Mouse (Mus musculus): ENCODE data around the gene Nemp1. TPM values are rescaled to one million over a fixed set of nuclear protein-coding genes. Genes with fewer than 3 reads are reported as not detected.

Gene Nemp1
- polyA plus RNA-seq, 1 experiment from 2014 or later: 7.8 TPM

GRCm38 (mm10) chr10:127677591-127678336, 11.1 kb downstream of the Nemp1 start:
- Histone ChIP-seq H3K27me3 (replicated peaks) (no peaks in the 10 kb centered on the region), H3K36me3 (no peaks in the 10 kb centered on the region), H3K4me3 (replicated peaks) (peak overlapping the region; percentile 67), H3K9me3 (no peaks in the 10 kb centered on the region), H3K9ac (peak overlapping the region; percentile 49), H3K4me1 (peaks cover 7% of the 10 kb centered on the region; the same call in 1 of the 2 replicates), H3K27ac (0 out of 2 replicates have a peak overlapping the region, but pooled peaks have one; percentile 49), H3K4me2 (peak overlapping the region; percentile 91)
- no peak for ATAC-seq (ENCODE audit: insufficient read depth, low FRiP score, low read depth)
- WGBS: 9% methylated on average over 14 of the region's 14 CpGs

GRCm38 (mm10) chr10:127679208-127679607, 12.5 kb downstream of the Nemp1 start:
- ATAC-seq (ENCODE audit: insufficient read depth, low FRiP score, low read depth): no peak
- WGBS: 82% methylated on average over 1 of the region's 1 CpGs
- no peaks in the 10 kb centered on the region for H3K36me3 ChIP-seq

DNA sequence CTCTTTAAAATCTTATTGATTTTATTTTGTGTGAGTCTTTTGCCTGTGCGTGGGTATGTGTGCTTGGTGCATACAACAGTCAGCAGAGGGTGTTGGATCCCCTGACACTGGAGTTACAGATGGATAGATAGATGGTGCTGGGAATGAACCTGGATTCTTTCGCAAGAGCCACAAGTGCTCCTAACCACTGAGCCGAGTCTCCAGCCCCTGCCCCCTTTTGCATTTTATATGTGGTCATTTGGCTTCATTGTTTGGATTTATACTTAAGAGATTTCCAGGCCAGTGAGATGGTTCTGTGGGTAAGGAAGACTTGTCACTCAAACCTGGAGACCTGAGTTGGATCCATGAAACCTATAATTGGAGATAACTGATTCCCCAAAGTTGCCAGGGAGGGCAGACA, 13.2 kb downstream of the Nemp1 start:
- H3K27me3 ChIP-seq (replicated peaks): no peaks in the 10 kb centered on the region
- ATAC-seq (ENCODE audit: insufficient read depth, low FRiP score, low read depth): no peak
- H3K9ac ChIP-seq: no peak overlapping the region
- H3K27ac ChIP-seq: no peak overlapping the region
- whole genome bisulfite sequencing: 87% methylated on average over 3 of the region's 3 CpGs
- no peaks in the 10 kb centered on the region for H3K9me3 ChIP-seq
- H3K4me3 ChIP-seq (replicated peaks): no peak overlapping the region
- H3K4me1 ChIP-seq: peaks cover 6% of the 10 kb centered on the region; the same call in 1 of the 2 replicates
- no peak overlapping the region for H3K4me2 ChIP-seq
- H3K36me3 ChIP-seq: no peaks in the 10 kb centered on the region

More at GRCm38 (mm10) chr10:127679208-127679607, 12.5 kb downstream of the Nemp1 start:
- Histone ChIP-seq H3K4me2 (no peak overlapping the region), H3K27ac (no peak overlapping the region), H3K4me1 (peaks cover 7% of the 10 kb centered on the region; the same call in 1 of the 2 replicates), H3K4me3 (replicated peaks) (no peak overlapping the region), H3K27me3 (replicated peaks) (no peaks in the 10 kb centered on the region), H3K9ac (no peak overlapping the region), H3K9me3 (no peaks in the 10 kb centered on the region)

DNA sequence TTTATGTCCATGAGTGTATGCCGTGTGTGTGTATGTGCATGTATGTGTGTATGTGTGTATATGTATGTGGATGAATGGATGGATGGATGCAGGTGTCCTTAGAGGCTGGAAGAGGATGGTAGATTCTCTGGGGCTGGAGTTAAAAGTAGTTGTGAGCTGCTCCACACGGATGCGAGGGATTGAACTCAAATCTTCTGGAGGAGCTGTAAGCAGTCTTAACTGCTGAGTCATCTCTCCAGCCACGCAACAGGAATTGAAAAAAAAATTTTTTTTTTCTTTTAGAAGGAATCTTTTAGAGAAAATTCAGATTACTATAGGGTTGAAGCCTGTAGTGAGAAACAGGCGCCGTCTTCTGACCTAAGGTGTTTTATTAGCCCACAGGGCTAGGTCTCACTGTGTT, 16.2 kb downstream of the Nemp1 start:
- WGBS: 81% methylated on average over 6 of the region's 6 CpGs
- no peaks in the 10 kb centered on the region for H3K27me3 ChIP-seq (replicated peaks)

GRCm38 (mm10) chr10:127691053-127691452, 24.4 kb downstream of the Nemp1 start:
- Histone ChIP-seq H3K27ac (no peak overlapping the region), H3K36me3 (peaks cover 26% of the 10 kb centered on the region), H3K9ac (no peak overlapping the region), H3K9me3 (no peaks in the 10 kb centered on the region), H3K4me2 (no peak overlapping the region), H3K4me1 (no peaks in the 10 kb centered on the region), H3K27me3 (replicated peaks) (no peaks in the 10 kb centered on the region), H3K4me3 (replicated peaks) (no peak overlapping the region)
- no peak for ATAC-seq (ENCODE audit: insufficient read depth, low FRiP score, low read depth)
- WGBS: 18% methylated on average over 1 of the region's 1 CpGs

More for the DNA sequence above, 16.2 kb downstream of the Nemp1 start:
- H3K9me3 ChIP-seq: no peaks in the 10 kb centered on the region
- no peak overlapping the region for H3K9ac ChIP-seq
- H3K27ac ChIP-seq: no peak overlapping the region
- no peaks in the 10 kb centered on the region for H3K36me3 ChIP-seq
- ATAC-seq (ENCODE audit: insufficient read depth, low FRiP score, low read depth): no peak
- H3K4me1 ChIP-seq: no peaks in the 10 kb centered on the region
- H3K4me3 ChIP-seq (replicated peaks): no peak overlapping the region
- no peak overlapping the region for H3K4me2 ChIP-seq

DNA sequence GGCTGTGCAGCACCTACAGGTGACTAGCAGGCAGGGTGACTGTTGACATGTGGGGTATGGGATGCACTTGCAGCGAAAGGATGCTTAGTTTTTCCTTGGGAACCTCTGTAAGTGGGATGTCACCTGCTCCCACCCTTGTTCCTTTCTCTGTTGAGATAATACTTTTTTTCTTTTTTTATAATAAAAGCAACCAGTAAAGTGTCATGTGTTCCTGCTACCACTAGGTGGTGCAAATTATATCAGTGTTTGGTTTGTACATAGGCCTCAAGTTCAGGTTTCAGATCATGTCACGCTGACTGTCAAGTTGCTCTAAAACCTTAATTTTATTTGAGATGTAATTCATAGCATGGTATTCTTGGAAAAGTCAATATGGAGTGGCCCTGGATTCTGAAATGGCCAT, 27.9 kb downstream of the Nemp1 start:
- H3K4me3 ChIP-seq (replicated peaks): no peak overlapping the region
- WGBS: 44% methylated on average over 2 of the region's 2 CpGs
- no peak overlapping the region for H3K9ac ChIP-seq
- no peak overlapping the region for H3K4me2 ChIP-seq
- H3K36me3 ChIP-seq: peaks cover 25% of the 10 kb centered on the region
- no peaks in the 10 kb centered on the region for H3K9me3 ChIP-seq
- H3K27me3 ChIP-seq (replicated peaks): no peaks in the 10 kb centered on the region
- H3K27ac ChIP-seq: no peak overlapping the region
- peak; percentile 22; the same call in 1 of the 2 replicates for ATAC-seq (ENCODE audit: insufficient read depth, low FRiP score, low read depth)
- no peaks in the 10 kb centered on the region for H3K4me1 ChIP-seq

- H3K27ac ChIP-seq: no peak overlapping the region
- ATAC-seq (ENCODE audit: insufficient read depth, low FRiP score, low read depth): no peak
- no peak overlapping the region for H3K9ac ChIP-seq
- no peaks in the 10 kb centered on the region for H3K4me1 ChIP-seq
- no peak overlapping the region for H3K4me3 ChIP-seq (replicated peaks)
- no peak overlapping the region for H3K4me2 ChIP-seq
- WGBS: 91% methylated on average over 7 of the region's 7 CpGs
- peaks cover 24% of the 10 kb centered on the region for H3K36me3 ChIP-seq
- no peaks in the 10 kb centered on the region for H3K9me3 ChIP-seq
- no peaks in the 10 kb centered on the region for H3K27me3 ChIP-seq (replicated peaks)
Measured at GRCm38 (mm10) chr10:127695775-127696174, 29.1 kb downstream of the Nemp1 start.

- Histone ChIP-seq H3K27me3 (replicated peaks) (no peaks in the 10 kb centered on the region), H3K4me1 (no peaks in the 10 kb centered on the region), H3K9ac (no peak overlapping the region), H3K9me3 (no peaks in the 10 kb centered on the region), H3K4me3 (replicated peaks) (no peak overlapping the region), H3K27ac (no peak overlapping the region), H3K4me2 (no peak overlapping the region), H3K36me3 (peaks cover 13% of the 10 kb centered on the region; the same call in 1 of the 2 replicates)
- WGBS: 92% methylated on average over 7 of the region's 7 CpGs
- ATAC-seq (ENCODE audit: insufficient read depth, low FRiP score, low read depth): no peak
Measured at GRCm38 (mm10) chr10:127698966-127699365, 32.3 kb downstream of the Nemp1 start.

DNA sequence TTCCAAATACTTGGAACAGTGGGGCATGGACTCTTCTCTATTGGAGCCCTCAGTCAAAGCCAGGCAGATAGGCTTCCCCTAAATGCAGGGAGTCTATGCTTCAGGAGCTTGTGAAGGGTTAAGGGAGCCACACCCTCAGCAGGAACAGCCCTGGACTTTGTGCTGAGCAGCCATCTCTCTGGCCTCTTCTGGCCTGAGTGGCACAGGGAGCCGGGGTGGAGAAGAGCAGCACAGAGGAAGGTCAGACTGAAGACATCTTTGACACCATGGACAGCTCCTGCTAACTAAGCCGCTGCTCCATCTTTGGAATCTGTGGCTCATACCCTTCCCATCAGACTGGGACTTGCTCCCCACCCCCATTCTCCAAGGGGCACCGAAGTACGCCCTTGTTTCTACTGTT, 36.6 kb downstream of the Nemp1 start:
- Histone ChIP-seq H3K4me2 (no peak overlapping the region; the same call in 1 of the 2 replicates), H3K4me1 (0 out of 2 replicates have a peak, but pooled peaks cover 3% of the 10 kb centered on the region), H3K9ac (no peak overlapping the region), H3K27ac (no peak overlapping the region), H3K36me3 (no peaks in the 10 kb centered on the region), H3K27me3 (replicated peaks) (no peaks in the 10 kb centered on the region), H3K4me3 (replicated peaks) (peak overlapping the region; percentile 9; the same call in 1 of the 2 replicates), H3K9me3 (no peaks in the 10 kb centered on the region)
- 30% methylated on average over 4 of the region's 4 CpGs for WGBS
- no peak for ATAC-seq (ENCODE audit: insufficient read depth, low FRiP score, low read depth)

DNA sequence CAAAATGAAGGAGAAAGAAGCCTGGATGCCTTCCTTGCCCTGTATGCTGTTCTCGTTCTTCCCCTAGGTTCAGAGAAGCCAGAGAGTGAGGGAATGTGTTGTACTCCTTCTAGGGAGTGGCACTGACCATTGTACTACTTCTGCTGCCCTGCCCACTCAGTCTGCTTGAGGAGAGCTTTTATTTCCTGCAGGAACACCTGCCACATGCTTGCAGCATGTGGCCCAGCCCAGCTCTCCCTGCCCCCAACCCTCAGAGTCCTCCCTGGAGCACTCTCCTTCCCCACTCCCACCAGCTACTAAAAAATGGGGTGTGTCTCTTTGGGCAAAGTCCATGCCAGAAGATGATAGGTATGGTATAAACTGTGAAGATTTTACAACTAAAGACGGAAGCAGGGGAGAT, 37.6 kb downstream of the Nemp1 start:
- peak overlapping the region; percentile 44; the same call in 1 of the 2 replicates for H3K27ac ChIP-seq
- no peaks in the 10 kb centered on the region for H3K27me3 ChIP-seq (replicated peaks)
- H3K9ac ChIP-seq: no peak overlapping the region
- no peaks in the 10 kb centered on the region for H3K9me3 ChIP-seq
- 0 out of 2 replicates have a peak, but pooled peaks cover 3% of the 10 kb centered on the region for H3K4me1 ChIP-seq
- ATAC-seq (ENCODE audit: insufficient read depth, low FRiP score, low read depth): peak; percentile 74
- peak overlapping the region; percentile 29; the same call in 1 of the 2 replicates for H3K4me2 ChIP-seq
- peak overlapping the region; percentile 9; the same call in 1 of the 2 replicates for H3K4me3 ChIP-seq (replicated peaks)
- H3K36me3 ChIP-seq: no peaks in the 10 kb centered on the region
- WGBS: 35% methylated on average over 2 of the region's 2 CpGs

DNA sequence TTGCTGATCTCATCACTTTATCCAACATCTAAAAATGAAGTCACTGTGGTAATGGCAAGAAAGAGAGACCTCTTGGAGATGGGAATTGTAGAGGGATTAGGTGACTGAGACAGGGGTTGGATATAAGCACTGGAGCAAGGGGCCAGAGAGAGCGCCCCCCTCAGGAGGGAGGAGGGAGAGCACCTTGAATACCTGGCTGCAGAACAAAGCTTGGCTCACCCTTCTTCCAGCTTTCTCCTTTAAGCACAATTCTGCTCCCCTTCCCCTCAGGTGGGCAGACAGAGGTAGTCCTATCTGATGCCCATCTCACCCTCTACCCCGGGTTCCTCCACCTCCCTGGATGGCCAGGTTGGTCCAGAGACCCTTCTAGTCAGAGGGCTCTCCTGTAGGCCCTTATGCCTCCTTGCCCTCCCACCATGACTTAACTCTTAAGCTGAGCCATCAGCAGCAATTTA, 38.1 kb downstream of the Nemp1 start, which contains the start of gene Myo1a:
Gene Myo1a (plus strand): TSS at position 405 of the 455 bp plus-strand sequence.
- no peaks in the 10 kb centered on the region for H3K27me3 ChIP-seq (replicated peaks)
- 0 out of 2 replicates have a peak, but pooled peaks cover 3% of the 10 kb centered on the region for H3K4me1 ChIP-seq
- peak within 1 kb of the TSS; percentile 29; the same call in 1 of the 2 replicates for H3K4me2 ChIP-seq
- no peak within 1 kb of the TSS for H3K9ac ChIP-seq
- 55% methylated on average over 2 of the region's 2 CpGs for WGBS
- peak within 1 kb of the TSS; percentile 9; the same call in 1 of the 2 replicates for H3K4me3 ChIP-seq (replicated peaks)
- peak within 1 kb of the TSS; percentile 44; the same call in 1 of the 2 replicates for H3K27ac ChIP-seq
- H3K36me3 ChIP-seq: no peaks in the 10 kb centered on the region
- no peaks in the 10 kb centered on the region for H3K9me3 ChIP-seq
- ATAC-seq (ENCODE audit: insufficient read depth, low FRiP score, low read depth): no peak

- H3K27ac ChIP-seq: no peak overlapping the region
- no peak for ATAC-seq (ENCODE audit: insufficient read depth, low FRiP score, low read depth)
- WGBS: 87% methylated on average over 4 of the region's 4 CpGs
Measured at GRCm38 (mm10) chr10:127705783-127706182, 39.1 kb downstream of the Nemp1 start.

More at GRCm38 (mm10) chr10:127705783-127706182, 39.1 kb downstream of the Nemp1 start:
- H3K9ac ChIP-seq: no peak overlapping the region
- no peaks in the 10 kb centered on the region for H3K27me3 ChIP-seq (replicated peaks)
- no peak overlapping the region for H3K4me3 ChIP-seq (replicated peaks)
- H3K4me2 ChIP-seq: no peak overlapping the region
- H3K36me3 ChIP-seq: no peaks in the 10 kb centered on the region
- H3K4me1 ChIP-seq: 0 out of 2 replicates have a peak, but pooled peaks cover 3% of the 10 kb centered on the region
- no peaks in the 10 kb centered on the region for H3K9me3 ChIP-seq

Measured in stomach, embryonic 15.5 days (tissue).